Mouse (Mus musculus) thymus, adult 2 months (tissue): Measurements from ENCODE around the gene Slc39a1.

Experiments used
- CTCF ChIP-seq: fragments of 200-500 bp; IDR thresholded peaks from 2 replicates; pipeline ENCODE4 v1.5.1; 2012; ENCODE audit warnings: mild to moderate bottlenecking, control low read depth, low read length, moderate library complexity, borderline replicate concordance; ENCODE audit not compliant: control insufficient read depth, poor library complexity, insufficient read depth; ENCODE audit errors: extremely low read depth
- POLR2A ChIP-seq: fragments of 200-500 bp; IDR thresholded peaks from 2 replicates; pipeline ENCODE4 v1.6.1; 2012; ENCODE audit warnings: mild to moderate bottlenecking, low read length, control low read depth, moderate library complexity; ENCODE audit not compliant: control insufficient read depth, poor library complexity, insufficient read depth; ENCODE audit errors: extremely low read depth

DNA sequence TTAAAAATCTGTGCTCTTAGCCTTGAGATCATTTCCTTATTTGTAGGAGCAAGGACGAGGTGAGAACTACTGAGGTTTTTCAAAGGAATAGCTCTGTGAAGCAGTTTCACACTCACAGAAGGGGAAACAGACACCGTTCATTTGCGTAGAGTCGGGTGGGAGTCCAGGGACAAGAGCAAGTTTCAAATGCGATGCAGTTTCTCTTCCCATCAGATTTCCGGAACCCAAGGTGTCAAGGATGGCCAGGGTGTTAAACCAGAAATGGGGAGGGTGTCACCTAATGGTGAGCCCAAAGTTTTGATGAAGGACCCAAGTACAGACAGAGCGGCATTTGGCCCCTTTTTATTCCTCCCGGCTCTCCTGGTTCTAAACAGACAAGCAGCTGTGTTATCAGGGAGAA lies 16.9 kb upstream of the Slc39a1 start:
- no peak for TF ChIP-seq POLR2A
- TF ChIP-seq CTCF = no peak
